Mouse (Mus musculus) brain, embryonic 14.5 days (tissue): ENCODE measurements around the gene Sh2d1a.

Experiments used
- CTCF ChIP-seq: fragments of 200-500 bp; IDR thresholded peaks from 2 replicates; pipeline ENCODE4 v1.5.1; 2012; ENCODE audit warnings: inconsistent platforms, mild to moderate bottlenecking, moderate library complexity, borderline replicate concordance; ENCODE audit not compliant: insufficient read depth, insufficient read length; ENCODE audit errors: extremely low read depth
- POLR2A ChIP-seq: fragments of 200-500 bp; IDR thresholded peaks from 2 replicates; pipeline ENCODE4 v1.6.1; 2012; ENCODE audit warnings: mild to moderate bottlenecking, inconsistent platforms, borderline replicate concordance; ENCODE audit not compliant: poor library complexity, insufficient read depth, insufficient read length, severe bottlenecking; ENCODE audit errors: extremely low read depth

DNA sequence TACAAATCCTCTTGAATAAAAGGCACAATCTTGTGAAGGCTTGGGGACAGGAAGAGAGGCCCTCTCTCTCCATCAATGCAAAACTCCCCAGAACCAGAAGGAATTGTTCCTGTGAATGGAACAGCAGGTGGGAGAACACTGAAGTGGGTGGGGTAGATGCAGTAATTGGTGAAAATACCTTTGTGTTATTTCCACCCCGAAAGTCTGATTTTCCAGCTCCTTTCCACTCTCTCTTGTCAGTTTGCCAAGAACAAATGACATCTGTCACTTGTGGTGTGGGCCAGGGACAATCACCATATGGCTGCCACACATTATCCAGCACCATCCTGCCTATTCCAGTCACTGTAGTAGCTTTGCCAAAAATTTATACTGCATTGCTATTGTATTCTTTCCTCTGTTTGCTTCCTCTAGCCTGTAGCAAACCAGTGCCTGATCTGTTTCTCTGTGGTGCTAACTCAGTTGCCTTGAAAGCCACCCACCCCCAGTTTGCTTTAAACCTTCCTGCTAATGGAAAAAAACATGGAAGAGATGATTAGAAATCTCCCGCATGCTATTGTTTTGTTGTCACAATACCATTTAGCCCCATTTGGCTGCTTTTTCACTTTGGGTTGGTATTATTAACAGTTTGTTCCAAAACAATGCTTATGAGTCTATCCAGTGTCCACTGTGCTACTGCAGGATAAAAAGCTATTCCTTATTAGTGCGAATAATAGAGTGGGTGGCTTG, 37.9 kb downstream of the Sh2d1a start:
- TF ChIP-seq CTCF, result no peak
- TF ChIP-seq POLR2A, result no peak
